Mouse (Mus musculus): Measurements from ENCODE around the gene Nek11. TPM values are rescaled to one million over a fixed set of nuclear protein-coding genes. Genes with fewer than 3 reads are reported as not detected.

Gene Nek11
- total and polyA plus RNA-seq, 2 experiments, result not detected

DNA sequence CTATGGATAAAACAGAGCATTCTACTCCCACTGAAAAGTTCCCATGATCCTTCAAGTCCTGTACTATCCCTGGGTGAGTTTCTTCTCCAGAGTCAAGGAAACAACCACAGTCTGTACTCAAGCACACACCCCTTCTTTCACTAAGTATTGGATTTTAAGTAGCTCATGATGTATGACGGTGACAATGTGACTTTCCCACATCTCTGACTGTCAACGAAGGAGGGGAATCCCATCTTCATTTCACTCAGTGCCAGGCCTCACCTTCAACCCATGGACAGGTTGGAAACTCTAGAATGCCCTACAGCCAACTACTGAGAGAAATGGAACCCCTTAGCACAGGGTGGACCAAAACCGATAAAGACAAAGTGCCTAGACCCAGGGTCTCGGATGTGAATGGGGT is 29.1 kb downstream of the Nek11 start:
- H3K4me3 ChIP-seq (ENCODE audit: insufficient read depth, low read depth, low read length), result no peak overlapping the region
- DNase-seq (ENCODE audit: extremely low read depth, low read depth, low spot score), result no peak
- no peak for TF ChIP-seq POLR2A (IDR thresholded peaks at IDR 0.05; ENCODE audit: extremely low read depth, insufficient read depth, low read length)
- H3K36me3 ChIP-seq (ENCODE audit: control insufficient read depth, insufficient read depth, low read length), result no peaks in the 10 kb centered on the region
- H3K79me2 ChIP-seq (ENCODE audit: control insufficient read depth, insufficient read depth, low read length), result no peaks in the 10 kb centered on the region
- WGBS, result 89% methylated on average over 4 of the region's 4 CpGs
- no peak overlapping the region for H3K9ac ChIP-seq (ENCODE audit: low read depth, low read length)
- no peaks in the 10 kb centered on the region for H3K27me3 ChIP-seq (ENCODE audit: control insufficient read depth, insufficient read depth, low read length)
- no peak overlapping the region for H3K27ac ChIP-seq (replicated peaks; ENCODE audit: insufficient read depth, low read depth, low read length)
- no peaks in the 10 kb centered on the region for H3K4me1 ChIP-seq (ENCODE audit: control insufficient read depth, insufficient read depth, low read length)

DNA sequence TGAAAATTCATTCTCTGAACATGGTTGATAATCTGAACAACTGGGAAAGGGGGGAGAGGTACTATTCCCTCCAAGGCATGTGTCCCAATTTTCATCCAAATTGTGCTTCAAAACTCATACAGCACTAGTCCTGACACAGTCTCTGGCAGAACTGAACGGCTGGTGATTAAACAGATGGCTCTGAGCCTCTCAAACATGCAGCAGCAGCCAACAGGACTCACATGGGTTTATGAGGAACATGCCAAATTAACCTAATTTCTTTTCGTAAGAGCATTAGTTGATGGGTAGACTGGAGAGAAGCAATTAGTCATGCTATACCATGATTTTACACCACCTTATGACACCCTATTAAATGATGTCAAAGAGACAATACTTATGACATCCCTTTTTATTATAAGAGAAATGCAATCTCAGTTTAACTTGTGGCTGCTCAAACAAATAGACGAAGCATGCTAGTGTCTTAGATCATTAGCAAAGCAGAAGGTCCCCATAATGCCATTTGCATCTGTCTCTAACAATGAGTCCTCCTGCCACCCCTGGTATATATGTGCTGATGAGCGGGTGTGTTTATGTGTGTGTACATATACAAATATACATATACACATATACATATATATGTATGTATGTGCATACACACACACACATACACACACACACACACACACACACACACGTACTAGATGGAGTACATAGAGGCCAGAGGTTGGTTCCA is 31.6 kb downstream of the Nek11 start:
- 80% methylated on average over 5 of the region's 5 CpGs for WGBS

DNA sequence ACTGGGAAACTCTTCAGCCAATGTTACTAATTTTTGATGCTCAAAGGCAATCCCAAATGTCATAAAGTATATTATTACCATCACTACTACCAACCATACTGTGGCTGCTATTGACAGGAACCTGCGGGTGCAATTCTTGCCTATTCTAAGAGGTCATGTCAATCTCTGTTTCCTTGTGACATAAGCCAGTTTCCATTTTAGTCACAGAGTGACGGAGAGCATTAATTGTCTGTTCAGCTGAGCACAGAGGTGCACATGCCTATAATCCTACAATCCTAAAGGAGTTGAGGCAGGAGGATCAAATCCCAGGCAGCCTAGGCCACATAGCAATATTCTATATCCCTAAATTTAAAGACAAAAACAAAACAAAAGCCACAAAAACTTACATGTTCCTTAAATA is 33.1 kb downstream of the Nek11 start:
- no peaks in the 10 kb centered on the region for H3K4me1 ChIP-seq (ENCODE audit: control insufficient read depth, insufficient read depth, low read length)
- H3K27ac ChIP-seq (replicated peaks; ENCODE audit: insufficient read depth, low read depth, low read length), result no peak overlapping the region
- DNase-seq (ENCODE audit: extremely low read depth, low read depth, low spot score), result no peak
- H3K9ac ChIP-seq (ENCODE audit: low read depth, low read length), result no peak overlapping the region
- 77% methylated on average over 2 of the region's 2 CpGs for WGBS
- no peaks in the 10 kb centered on the region for H3K36me3 ChIP-seq (ENCODE audit: control insufficient read depth, insufficient read depth, low read length)
- no peaks in the 10 kb centered on the region for H3K79me2 ChIP-seq (ENCODE audit: control insufficient read depth, insufficient read depth, low read length)
- no peak for TF ChIP-seq POLR2A (IDR thresholded peaks at IDR 0.05; ENCODE audit: extremely low read depth, insufficient read depth, low read length)
- no peak for TF ChIP-seq CTCF (IDR thresholded peaks at IDR 0.05; ENCODE audit: low read depth, low read length)
- H3K27me3 ChIP-seq (ENCODE audit: control insufficient read depth, insufficient read depth, low read length), result no peaks in the 10 kb centered on the region
- no peak overlapping the region for H3K4me3 ChIP-seq (ENCODE audit: insufficient read depth, low read depth, low read length)

More for the DNA sequence above, 31.6 kb downstream of the Nek11 start:
- H3K27me3 ChIP-seq (ENCODE audit: control insufficient read depth, insufficient read depth, low read length), result no peaks in the 10 kb centered on the region
- no peak overlapping the region for H3K9ac ChIP-seq (ENCODE audit: low read depth, low read length)
- TF ChIP-seq CTCF (IDR thresholded peaks at IDR 0.05; ENCODE audit: low read depth, low read length) (no peak), POLR2A (IDR thresholded peaks at IDR 0.05; ENCODE audit: extremely low read depth, insufficient read depth, low read length) (no peak)
- DNase-seq (ENCODE audit: extremely low read depth, low read depth, low spot score), result no peak
- H3K79me2 ChIP-seq (ENCODE audit: control insufficient read depth, insufficient read depth, low read length), result no peaks in the 10 kb centered on the region
- no peak overlapping the region for H3K27ac ChIP-seq (replicated peaks; ENCODE audit: insufficient read depth, low read depth, low read length)
- no peaks in the 10 kb centered on the region for H3K36me3 ChIP-seq (ENCODE audit: control insufficient read depth, insufficient read depth, low read length)
- H3K4me3 ChIP-seq (ENCODE audit: insufficient read depth, low read depth, low read length), result no peak overlapping the region
- no peaks in the 10 kb centered on the region for H3K4me1 ChIP-seq (ENCODE audit: control insufficient read depth, insufficient read depth, low read length)

DNA sequence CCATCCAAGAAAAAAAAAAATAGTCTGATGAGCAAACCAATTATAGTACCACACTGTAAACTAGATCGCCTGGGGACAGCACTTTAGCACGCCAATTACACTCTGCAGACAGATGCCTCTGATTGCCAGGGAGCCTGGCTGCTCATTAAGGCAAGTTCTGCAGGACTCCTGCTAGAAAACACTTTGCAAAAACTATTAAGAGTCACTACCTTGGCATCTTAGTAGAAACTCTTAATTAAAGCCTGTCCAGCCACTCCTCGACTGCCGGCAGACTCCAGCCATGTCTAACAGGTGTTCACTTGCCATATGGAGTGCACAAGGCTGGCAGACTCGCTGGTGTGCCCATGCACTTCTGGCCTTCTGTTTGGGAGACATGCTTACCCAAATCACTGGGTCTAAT is 46.3 kb downstream of the Nek11 start:
- 75% methylated on average over 5 of the region's 5 CpGs for WGBS

DNA sequence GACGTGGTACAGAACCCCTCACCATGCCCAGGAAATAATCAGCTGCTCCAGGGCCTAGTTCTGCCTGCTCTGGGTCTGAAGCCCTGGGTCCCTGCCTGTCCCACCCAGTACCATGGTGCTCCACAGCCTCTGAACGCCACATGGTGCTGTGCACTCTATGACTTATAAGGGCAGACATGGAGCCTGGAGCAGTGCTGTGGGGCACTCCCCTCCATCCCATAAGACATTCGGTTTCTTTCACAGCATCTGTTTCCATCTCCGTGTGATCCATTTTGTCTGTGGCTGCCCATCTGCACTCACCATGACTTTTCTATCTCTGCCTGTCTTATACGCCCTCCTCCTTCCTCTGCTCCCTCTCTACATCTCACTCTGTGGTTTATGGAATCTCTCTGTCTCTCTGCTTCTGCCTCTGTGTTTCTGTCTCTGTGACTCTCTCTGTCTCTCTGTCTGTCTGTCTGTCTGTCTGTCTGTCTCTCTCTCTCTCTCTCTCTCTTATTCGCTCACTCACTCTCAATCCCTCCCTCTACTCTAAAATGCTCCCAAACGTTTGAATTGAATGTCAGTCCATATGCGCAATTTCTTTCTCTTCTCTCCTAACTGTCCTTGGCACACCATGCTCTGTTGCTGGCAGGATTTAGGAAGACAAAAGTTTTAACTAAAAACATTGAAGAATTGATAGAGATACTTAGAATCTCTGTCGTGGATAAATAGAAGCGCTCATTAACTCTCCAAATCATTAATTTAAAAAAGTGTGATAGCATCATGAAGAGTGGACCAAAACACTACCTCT is 46.9 kb downstream of the Nek11 start:
- no peaks in the 10 kb centered on the region for H3K79me2 ChIP-seq (ENCODE audit: control insufficient read depth, insufficient read depth, low read length)
- no peak overlapping the region for H3K4me3 ChIP-seq (ENCODE audit: insufficient read depth, low read depth, low read length)
- no peak for DNase-seq (ENCODE audit: extremely low read depth, low read depth, low spot score)
- 71% methylated on average over 10 of the region's 10 CpGs for WGBS
- H3K9ac ChIP-seq (ENCODE audit: low read depth, low read length), result no peak overlapping the region
- H3K4me1 ChIP-seq (ENCODE audit: control insufficient read depth, insufficient read depth, low read length), result no peaks in the 10 kb centered on the region
- no peak for TF ChIP-seq CTCF (IDR thresholded peaks at IDR 0.05; ENCODE audit: low read depth, low read length)
- TF ChIP-seq POLR2A (IDR thresholded peaks at IDR 0.05; ENCODE audit: extremely low read depth, insufficient read depth, low read length), result no peak
- H3K27me3 ChIP-seq (ENCODE audit: control insufficient read depth, insufficient read depth, low read length), result no peaks in the 10 kb centered on the region
- no peak overlapping the region for H3K27ac ChIP-seq (replicated peaks; ENCODE audit: insufficient read depth, low read depth, low read length)
- no peaks in the 10 kb centered on the region for H3K36me3 ChIP-seq (ENCODE audit: control insufficient read depth, insufficient read depth, low read length)

More for the DNA sequence above, 46.3 kb downstream of the Nek11 start:
- TF ChIP-seq CTCF (IDR thresholded peaks at IDR 0.05; ENCODE audit: low read depth, low read length) (no peak), POLR2A (IDR thresholded peaks at IDR 0.05; ENCODE audit: extremely low read depth, insufficient read depth, low read length) (no peak)
- H3K9ac ChIP-seq (ENCODE audit: low read depth, low read length), result no peak overlapping the region
- H3K4me3 ChIP-seq (ENCODE audit: insufficient read depth, low read depth, low read length), result no peak overlapping the region
- no peaks in the 10 kb centered on the region for H3K4me1 ChIP-seq (ENCODE audit: control insufficient read depth, insufficient read depth, low read length)
- H3K79me2 ChIP-seq (ENCODE audit: control insufficient read depth, insufficient read depth, low read length), result no peaks in the 10 kb centered on the region
- H3K27ac ChIP-seq (replicated peaks; ENCODE audit: insufficient read depth, low read depth, low read length), result no peak overlapping the region
- no peak for DNase-seq (ENCODE audit: extremely low read depth, low read depth, low spot score)
- no peaks in the 10 kb centered on the region for H3K36me3 ChIP-seq (ENCODE audit: control insufficient read depth, insufficient read depth, low read length)
- no peaks in the 10 kb centered on the region for H3K27me3 ChIP-seq (ENCODE audit: control insufficient read depth, insufficient read depth, low read length)
